Mouse (Mus musculus): Measurements from ENCODE around the gene Ube2t.
A peak's percentile ranks its signal among the peaks of the same experiment; 100 is the strongest.

The Ube2t gene

DNA sequence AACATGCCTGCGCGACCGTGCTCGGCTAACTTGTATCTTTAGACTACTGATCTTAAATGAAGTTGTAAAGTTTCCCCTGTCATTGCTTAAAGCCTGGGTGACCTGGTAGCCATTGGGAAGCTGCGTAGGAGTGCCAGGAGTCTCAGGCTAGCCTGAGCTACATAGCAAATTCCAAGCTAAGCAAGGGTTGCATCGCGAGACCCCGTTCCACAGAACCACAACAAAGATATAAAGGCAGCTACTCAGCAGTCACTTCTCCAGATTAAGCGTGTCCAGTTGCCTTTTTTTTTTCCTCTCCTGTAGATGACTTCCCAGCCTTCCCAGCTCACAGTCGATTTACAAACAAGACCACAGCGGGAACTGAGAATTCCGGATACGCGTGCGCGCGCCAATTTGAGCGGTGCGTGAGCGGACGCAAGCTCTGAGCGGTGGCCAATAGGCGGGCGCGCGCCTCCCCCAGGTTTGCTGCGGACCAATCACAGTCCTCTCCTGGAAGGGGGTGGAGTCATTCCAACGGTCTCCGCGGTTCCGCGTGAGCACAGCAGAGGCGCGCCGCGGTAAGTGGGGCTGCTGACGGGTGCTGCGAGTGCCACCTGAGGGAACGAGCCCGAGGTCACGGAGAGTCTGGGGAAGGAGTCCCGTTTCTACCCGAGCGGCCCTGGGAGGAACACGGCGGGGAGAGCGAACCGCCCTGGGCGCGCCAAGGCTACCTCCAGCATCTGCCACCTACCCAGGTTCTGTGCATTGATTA lies at the start of gene Ube2t:
Gene Ube2t (plus strand): TSS at position 513 of the 751 bp plus-strand sequence.
- DNase-seq (ENCODE audit: low read depth, low spot score), result peak; percentile 88

DNA sequence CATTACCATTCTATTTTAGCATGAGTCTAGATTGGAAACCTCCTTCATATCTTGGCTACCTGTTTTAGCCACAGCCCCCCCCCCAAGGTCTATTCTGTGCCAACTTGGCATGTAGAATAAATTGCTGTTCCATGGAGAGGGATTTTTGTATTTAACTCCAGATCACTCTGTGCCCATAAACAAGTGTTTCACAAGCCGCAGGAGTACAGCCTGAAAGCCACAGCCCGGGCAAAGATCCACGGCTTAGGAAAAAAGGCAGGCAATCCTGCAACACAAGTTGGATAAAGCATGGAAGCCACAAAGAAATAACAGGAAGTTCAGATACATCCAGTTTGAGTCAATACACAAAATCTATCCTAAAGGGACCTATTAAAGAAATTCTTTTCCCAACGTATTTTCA lies 48.8 kb upstream of the Ube2t start:
- no peak for DNase-seq (ENCODE audit: low read depth, low spot score)

DNA sequence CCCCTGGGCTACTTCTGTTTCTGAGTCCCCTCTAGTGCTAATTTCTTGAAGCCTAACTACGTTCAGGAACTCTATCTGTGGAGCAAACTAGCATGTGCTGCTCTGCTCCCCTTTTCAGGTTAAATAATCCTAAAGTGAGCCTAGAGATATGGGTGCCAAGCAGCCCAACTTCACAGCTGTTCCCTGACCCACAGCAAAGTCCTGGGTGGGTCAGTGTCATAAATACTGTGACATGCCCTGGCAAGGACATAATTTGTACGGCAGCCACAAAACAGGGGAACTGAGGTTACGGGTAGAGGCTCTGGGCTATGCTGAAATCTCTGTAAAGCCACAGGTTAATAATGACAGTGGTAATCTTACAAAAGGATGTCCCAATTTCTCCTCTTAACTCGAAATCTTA lies 46.9 kb upstream of the Ube2t start:
- no peak for DNase-seq (ENCODE audit: low read depth, low spot score)

DNA sequence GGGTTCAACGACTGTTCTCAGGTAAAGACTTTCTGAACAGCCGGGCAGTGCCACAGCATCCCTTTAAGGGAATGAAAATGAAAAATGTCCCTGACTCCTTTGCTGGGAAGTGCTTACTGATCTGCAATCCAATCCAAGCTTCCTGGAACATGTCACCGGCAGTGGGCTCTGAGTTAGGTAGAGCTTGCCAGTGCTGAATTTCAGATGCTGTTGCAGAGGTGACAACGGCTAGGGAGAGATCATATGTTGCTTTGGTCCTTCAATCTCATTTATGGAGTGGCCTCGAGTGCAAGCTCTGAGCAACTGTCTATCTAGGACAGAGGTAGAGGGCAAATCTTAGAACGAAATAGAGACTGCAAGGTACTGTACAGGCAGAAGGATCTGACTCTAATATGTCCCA lies 43.4 kb upstream of the Ube2t start:
- DNase-seq (ENCODE audit: low read depth, low spot score), result no peak

DNA sequence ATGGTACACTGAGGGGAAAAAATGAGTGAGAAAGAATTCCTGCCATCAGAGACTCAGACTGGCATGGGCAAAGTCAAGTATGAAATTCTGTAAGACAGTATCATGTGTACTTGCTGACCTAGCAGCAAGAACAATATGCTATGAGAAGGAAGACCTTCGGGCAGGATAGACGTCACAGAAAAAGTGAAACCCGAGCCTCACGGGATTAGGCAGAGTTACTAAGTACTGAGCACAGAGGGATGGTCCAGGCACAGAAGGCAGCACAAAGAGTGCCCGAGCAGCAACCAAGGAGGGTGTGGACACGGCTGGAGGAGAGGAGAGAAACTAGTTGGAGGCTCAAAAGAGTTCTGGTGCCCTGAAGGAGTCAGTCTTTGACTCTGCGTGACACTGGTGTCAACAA lies 29.9 kb upstream of the Ube2t start:
- no peak for DNase-seq (ENCODE audit: low read depth, low spot score)

DNA sequence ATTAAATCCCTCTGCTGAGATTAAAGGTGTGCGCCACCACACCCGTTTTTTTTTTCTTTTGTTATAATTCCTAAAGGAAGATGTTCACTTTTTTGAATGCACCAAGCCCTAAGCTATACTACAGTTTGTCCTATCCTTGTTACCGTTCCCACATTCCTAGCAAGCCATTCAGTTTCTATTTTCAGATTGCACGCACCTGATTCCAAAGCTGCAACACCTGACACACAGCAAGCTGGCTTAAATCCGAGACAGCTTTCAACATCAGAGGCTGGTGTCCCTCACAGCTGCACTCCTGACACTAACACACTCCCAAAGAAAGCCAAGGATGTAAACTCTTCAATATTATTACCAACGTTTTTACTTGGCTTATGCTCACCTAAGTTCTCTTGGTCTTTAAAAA lies 26.0 kb upstream of the Ube2t start:
- no peak for DNase-seq (ENCODE audit: low read depth, low spot score)

DNA sequence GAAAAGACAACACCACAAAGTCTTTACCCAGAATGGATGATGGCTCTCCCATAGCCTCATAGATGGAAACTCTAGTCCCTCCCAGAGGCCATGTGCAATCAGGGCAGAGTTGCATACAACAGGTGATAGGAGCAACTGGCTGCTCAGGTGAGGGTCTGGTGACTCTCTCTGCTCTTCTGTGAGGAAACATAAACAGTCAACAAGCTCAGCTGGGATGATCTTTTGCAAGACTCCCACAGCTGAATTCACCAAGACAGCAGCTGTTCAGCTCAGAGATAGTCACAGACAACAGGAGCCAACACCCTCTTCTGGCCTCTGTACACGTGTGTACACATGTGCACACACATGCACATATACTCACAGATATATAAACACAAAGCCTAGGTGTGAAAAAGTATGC lies 24.1 kb upstream of the Ube2t start:
- DNase-seq (ENCODE audit: low read depth, low spot score), result no peak

DNA sequence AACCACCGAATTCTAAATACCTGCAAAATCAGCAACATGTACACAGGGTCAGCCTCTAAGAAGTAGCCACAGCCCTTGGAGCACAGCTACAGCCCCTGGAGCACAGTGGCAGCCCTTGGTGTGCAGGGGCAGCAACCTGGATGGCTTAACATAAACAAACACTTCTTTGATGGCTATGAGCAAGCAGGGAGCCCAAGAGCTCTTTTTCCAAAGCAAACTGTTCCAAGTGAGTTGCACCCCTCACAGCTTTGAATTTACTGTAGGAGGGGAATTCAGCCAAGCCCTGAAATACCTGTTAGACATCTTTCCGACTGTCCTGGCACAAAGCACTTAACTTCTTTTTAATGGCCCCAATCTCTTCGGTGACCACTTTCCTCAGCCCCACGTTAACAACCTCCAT lies 21.5 kb upstream of the Ube2t start:
- DNase-seq (ENCODE audit: low read depth, low spot score), result no peak

DNA sequence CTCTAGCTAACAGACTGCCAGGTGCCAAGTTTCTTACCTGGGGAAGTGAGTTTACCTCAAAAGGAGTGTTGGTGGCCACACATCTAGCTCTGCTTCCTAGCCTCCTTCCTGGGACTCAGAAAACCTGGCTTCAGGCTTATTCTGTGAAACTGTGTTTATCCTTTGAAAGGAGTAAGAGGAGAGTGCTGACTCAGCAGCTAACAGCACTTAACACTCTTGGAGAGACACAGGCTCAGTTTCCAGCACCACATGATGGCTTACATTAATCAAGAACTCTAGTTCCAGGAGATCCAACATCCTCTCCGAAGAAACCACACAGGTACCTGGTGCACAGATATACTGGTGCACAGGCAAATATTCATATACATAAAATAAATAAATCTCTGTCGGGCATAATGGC lies 19.5 kb upstream of the Ube2t start:
- DNase-seq (ENCODE audit: low read depth, low spot score), result no peak

DNA sequence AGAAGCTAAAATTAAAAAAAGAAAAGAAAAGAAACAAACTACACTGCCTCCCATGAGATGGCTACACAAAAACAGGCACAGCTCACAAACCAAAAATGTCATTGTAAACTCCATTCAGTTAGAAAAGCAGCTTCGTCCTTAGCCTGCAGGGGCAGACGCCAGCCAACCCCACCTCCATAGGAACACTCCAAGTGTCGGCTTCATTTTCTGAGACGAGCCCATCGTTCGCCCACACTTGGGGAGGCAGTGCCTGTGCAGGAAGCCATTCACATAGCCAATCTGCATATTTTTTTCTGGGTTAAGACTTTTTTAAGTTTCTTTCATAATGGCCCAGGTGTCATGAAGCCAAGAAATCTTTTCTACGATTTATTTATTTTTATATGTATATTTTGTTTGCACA lies 14.8 kb upstream of the Ube2t start:
- no peak for DNase-seq (ENCODE audit: low read depth, low spot score)

DNA sequence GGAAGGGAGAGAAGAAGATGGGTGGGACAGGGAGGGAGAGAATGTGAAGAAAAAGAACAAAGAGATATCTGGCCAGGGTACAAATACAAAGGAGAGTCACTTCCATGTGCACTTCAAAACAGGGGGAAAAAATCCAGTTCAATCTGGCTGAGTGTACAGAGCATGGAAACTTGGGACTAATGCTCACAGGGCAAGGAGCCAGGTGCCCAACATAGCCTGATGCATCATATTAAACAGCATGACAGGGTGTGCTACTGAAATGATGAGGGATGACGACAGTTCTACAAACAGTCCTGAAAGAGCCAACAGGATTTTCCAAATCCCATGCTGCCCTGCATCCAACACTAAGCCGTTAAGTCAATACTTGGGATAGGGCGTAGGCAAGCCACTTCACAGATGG lies 12.4 kb upstream of the Ube2t start:
- DNase-seq (ENCODE audit: low read depth, low spot score), result no peak

DNA sequence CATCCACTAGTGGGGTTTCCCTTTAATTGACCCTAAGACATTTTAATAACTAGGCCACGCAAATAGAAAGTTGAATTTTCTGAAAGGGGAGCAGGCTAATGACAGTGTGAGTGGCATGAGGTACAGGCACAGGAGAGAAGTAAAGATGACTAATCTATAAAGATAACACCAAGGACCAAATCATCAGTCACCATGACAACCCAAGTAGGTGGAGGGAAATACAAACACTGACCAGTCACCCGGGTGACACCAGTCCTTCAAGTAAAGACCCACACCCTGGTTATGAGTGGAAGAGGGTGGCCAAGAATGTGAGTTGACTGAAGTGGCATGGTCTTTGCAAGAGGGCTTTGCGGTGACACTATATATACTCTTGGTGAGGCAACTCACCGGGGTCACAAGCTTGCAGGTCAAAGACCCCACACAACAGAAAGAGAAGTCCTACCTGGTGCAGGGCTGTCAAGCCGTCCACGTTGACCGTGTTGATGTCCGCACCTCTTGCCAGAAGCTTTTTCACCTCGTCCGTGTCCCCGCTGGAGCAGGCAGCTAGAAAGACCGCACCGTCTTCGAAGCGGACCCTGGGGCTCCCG lies 7.2 kb upstream of the Ube2t start:
- no peak for DNase-seq (ENCODE audit: low read depth, low spot score)

DNA sequence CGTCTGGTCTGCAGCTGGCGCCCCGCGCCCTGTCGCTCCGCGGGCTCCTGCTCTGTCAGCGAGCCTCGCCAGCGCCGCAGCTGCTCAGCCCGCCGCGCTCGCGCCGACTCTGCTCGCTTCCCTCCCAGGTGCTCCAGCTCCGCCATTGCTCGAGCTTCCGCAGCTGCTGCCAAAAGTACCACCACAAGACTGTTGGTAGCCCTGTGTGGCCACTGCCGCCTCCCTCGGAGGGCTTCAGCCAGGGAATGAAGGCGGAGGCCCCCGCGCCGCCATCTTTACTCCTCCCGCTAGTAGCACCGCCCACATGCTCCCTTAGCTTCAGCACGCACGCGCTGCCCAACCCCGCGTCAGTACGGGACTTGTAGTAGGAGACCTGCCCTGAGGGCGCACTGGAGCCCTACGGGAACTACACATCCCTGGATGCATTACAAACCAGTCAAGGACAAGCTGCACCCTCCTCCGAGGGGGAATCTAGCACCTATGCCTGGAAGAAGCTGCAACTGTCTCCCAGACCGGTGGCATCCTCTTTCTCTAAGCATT lies 6.7 kb upstream of the Ube2t start, which contains the start of gene Ppp1r12b:
Gene Ppp1r12b (minus strand): TSS at position 306 of the 540 bp plus-strand sequence.
- peak; percentile 94 for DNase-seq (ENCODE audit: low read depth, low spot score)

DNA sequence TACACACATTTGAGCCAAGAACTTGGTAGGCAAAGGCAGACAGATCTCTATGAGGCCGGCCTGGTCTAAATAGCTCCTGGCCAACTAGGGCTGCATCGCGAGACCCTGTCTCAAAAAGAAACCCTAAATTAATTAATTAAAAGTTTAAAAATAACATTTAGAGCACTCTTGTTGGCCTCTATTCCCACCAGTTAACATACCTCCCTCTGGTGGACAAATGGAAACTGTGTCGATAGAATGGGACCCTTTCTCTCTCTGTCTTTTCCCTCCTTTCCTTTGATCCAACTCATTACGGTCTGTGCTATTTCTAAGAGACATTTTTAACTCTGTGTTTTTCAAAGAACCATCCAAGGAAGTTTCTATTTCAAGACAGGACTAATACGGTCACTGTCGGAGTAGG lies 1.7 kb upstream of the Ube2t start:
- no peak for DNase-seq (ENCODE audit: low read depth, low spot score)

DNA sequence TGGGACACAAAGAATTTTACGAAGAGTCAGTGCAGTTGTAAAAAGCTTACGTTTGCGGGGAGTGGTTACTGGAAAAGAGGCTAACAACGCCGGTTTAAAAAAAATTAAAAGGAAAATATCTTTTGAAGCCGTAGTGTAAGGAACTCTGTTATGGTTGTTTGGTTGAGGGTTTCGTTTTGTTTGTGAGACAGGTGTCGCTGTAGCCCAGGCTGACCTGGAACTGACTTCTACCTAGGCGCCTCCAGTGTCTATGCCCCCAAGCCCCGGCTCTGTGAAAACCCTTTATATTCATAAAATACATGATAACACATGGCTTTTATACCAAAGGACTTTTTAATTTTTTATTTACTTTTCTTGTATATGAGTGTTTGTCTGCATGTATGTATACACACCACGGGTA lies 456 bp downstream of the Ube2t start:
- DNase-seq (ENCODE audit: low read depth, low spot score), result no peak

DNA sequence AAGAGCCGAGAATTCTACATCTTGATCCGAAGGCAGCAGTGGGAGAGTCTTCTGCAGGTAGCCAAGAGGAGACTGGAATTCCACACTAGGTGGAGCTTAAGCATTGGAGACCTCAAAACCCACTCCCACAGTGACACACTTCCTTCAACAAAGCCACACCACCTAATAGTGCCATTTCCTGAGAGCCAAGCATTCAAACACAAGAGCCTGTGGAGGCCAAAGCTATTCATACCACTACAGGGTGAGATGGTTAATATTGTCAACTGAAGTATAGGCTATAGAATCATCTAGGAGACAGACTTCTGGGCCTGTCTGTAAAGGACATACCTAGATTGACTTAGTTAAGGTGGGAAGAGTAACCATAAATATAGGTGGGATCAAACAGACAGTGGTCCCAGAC lies 3.1 kb downstream of the Ube2t start:
- no peak for DNase-seq (ENCODE audit: low read depth, low spot score)

DNA sequence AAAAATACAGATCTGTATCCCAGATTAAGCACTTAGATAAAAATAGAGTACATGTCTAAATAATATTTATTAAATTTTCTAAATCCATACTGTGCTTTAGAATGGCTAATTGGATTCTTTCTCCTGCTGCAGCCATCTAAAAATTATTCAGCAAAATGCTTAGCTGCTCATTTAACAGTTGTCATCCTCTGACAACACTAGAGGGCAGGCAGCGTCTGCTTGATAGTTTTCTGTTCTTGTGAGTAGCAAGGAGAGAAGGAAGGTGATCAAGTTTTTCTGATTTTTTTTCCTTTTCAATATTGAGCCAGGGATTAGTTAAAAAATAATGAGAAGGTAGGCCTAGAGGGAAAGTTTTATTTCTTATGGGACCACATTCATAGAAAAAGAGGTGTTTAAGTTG lies 10.6 kb downstream of the Ube2t start:
- no peak for DNase-seq (ENCODE audit: low read depth, low spot score)

DNA sequence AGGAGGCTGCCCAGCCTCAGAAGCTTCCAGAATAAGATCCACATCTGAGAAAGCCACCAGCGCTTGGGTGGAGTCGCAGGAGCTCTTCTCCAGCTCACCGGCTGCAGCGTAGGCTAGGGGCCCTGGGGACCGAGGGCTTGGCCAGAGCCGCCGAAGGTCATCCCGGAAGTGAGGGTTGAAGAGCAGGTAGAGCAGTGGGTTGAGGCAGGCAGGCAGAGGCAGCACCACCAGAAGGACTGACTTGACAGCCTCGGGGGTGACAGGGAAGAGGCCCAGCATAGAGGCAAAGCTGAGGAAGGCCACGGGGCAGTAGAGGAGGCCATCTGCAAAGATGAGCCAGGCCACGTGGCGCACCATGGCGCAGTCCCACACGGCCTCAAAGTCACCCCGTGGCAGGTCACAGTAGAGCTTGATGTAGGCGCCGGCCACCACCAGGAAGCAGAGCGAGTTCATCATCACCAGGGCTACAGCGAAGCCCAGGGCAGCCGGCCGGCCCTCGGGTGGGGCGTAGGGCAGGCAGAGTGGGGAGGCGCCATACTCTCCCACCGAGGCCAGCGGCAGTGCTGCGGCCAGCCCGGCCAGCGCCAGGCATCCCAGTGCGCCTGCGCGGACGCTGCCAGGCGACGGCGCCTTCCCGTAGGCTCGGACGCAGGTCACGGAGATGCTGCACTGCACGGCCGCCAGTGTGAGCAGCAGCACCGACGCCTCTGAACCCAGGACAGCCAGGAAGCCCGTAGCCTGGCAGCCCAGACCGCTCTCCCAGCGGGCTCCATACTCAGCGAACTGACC lies 25.0 kb downstream of the Ube2t start:
- DNase-seq (ENCODE audit: low read depth, low spot score), result peak; percentile 54

DNA sequence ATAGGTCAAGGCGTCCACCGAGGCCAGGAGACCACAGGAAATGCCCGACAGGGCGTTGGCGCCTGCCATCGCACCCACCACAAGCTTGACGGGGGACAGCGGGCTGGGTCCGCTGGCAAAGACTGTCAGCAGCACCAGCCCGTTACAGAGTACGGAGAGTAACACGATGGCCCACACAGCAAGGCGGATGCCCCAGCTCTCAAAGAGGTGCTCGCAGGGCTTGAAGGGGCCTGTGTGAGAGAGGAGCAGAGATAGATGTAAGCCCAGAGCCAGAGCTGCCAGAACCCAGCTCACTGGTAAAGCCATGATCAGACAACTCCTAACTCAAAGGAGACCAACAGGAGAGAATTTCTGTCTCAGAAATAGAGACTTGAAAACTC lies 25.6 kb downstream of the Ube2t start:
- DNase-seq (ENCODE audit: low read depth, low spot score), result no peak

DNA sequence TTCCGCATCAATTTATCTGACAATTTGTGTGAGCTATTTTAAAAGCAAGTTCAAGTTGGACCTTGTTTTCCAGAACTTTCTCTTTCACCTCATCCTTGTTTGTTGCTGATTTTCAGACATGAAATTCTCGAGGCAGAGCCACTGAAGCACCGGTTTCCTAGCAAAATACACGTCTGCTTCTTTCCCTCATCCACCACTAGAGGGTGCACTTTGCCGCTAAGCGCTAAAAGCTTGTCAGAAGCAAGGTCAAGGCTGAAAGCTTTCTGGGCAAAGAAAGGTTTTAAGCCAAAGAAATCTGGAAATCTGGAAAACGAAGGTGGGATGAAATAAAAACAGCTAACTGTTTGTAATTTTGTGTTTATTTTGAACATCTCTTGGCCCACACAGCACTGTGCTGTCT lies 27.0 kb downstream of the Ube2t start:
- DNase-seq (ENCODE audit: low read depth, low spot score), result peak; percentile 69

DNA sequence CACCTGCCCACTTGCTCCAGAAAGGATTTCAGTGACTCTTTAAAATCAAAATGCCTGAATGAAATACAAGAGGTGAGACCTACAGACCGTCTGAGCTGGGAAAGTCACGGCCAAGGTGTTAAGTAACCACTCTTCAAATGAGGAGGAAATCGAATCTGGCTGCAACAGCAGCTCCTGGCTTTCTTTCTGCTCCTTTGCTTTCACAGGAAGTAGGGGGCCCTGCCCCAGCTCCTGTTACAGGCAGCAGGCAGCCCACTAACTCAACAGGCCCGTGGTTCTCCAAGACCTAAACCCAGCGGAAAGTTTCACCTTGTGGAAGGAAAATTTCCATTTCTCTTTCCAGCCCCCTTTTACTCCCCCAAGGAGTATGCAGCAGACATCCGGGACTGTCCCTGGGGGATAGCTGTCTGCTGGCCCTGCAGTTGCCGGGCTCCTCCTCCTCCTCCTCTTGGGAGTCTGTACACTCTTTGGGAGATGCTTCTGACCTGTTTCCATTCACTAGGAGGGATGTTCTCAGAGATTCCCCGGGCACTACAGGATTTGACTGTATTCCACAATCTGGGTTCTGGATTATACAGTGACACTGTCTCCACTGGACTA lies 29.8 kb downstream of the Ube2t start:
- no peak for DNase-seq (ENCODE audit: low read depth, low spot score)

DNA sequence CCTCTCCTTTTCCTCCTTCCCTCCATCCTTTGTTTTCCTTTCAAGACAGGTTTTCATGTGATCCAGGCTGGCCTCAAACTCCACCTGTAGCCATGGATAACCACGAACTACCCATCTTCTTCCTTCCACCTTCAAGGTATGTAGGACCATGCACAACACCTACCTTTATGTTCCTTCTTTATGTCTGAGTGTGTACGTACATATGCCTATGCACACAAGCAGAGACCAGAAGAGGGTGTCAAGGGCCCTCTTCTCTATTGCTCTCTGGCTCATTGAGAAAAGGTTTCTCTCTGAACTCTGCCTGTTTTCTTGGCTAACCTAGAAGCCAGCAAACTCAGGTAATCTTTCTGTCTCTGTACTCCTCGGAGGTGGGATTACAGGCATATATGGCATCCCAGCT lies 32.4 kb downstream of the Ube2t start:
- DNase-seq (ENCODE audit: low read depth, low spot score), result no peak
